In genomic region chr7:125605725-125606139, GRCm38 (mm10) we compare ENCODE assay signal across 18 mouse cellular contexts. TPM values are rescaled to one million over a fixed set of nuclear protein-coding genes. Genes with fewer than 3 reads are reported as not detected.
DNase-seq lines count a peak whose midpoint lies in the region; ATAC-seq and TF ChIP-seq lines count a peak whose summit lies in the region.
"Had no signal": no experiment of that assay in that cellular context is flagged by ENCODE, and none has a peak within 500 bp of the region (broad histone marks: within the 10 kb centered on the region; RNA-seq: fewer than 3 reads in every experiment).

No protein-coding gene starts in this region.

- H3K27me3 ChIP-seq in megakaryocyte, embryonic 14.5 days (replicated peaks): peaks cover 2% of the 10 kb centered on the region
- H3K27me3 ChIP-seq in lung, postnatal 0 days (replicated peaks; ENCODE audit: insufficient read depth, low read length): no peaks in the 10 kb centered on the region
- no peaks in the 10 kb centered on the region for H3K27me3 ChIP-seq in midbrain, embryonic 11.5 days (ENCODE audit: control insufficient read depth, insufficient read depth, low read length)
- H3K27me3 ChIP-seq: embryonic facial prominence, embryonic 12.5 days; forebrain, embryonic 12.5 days; midbrain, embryonic 15.5 days had no signal

- no peak for DNase-seq in lung, postnatal 0 days (ENCODE audit: low spot score)
- DNase-seq in spleen, postnatal 4 days (ENCODE audit: low spot score in 2 of 2): peak; percentile 74 to 85
- DNase-seq in layer of hippocampus, postnatal 10 days (ENCODE audit: low spot score in 2 of 2): no peak
- DNase-seq in midbrain, embryonic 11.5 days (ENCODE audit: low spot score, missing footprints): no peak
- DNase-seq in urinary bladder, postnatal 4 days (ENCODE audit: low spot score in 2 of 2): no peak
- DNase-seq: cerebellum, adult 8-10 months; gastrocnemius, postnatal 25 days; heart, postnatal 10 days; kidney, postnatal 4 days; right cerebral cortex, adult 18-20 months had no signal

- TF ChIP-seq CTCF in lung, postnatal 0 days (IDR thresholded peaks at IDR 0.05): no peak

- peaks cover 49% of the 10 kb centered on the region for H3K36me3 ChIP-seq in megakaryocyte, embryonic 14.5 days (replicated peaks; ENCODE audit: low read length)
- no peaks in the 10 kb centered on the region for H3K36me3 ChIP-seq in lung, postnatal 0 days (ENCODE audit: insufficient read depth, low read length)
- H3K36me3 ChIP-seq in midbrain, embryonic 11.5 days (ENCODE audit: control insufficient read depth, insufficient read depth, low read length): no peaks in the 10 kb centered on the region
- H3K36me3 ChIP-seq: embryonic facial prominence, embryonic 12.5 days; forebrain, embryonic 12.5 days; liver, embryonic 12.5 days; midbrain, embryonic 15.5 days had no signal

- H3K27ac ChIP-seq in lung, postnatal 0 days (ENCODE audit: low read length): no peak overlapping the region
- no peak overlapping the region for H3K27ac ChIP-seq in midbrain, embryonic 11.5 days (ENCODE audit: low read depth, low read length)
- H3K27ac ChIP-seq: embryonic facial prominence, embryonic 12.5 days; forebrain, embryonic 12.5 days; left cerebral cortex, adult 2 months; liver, embryonic 12.5 days; midbrain, embryonic 15.5 days had no signal

- WGBS in lung, postnatal 0 days: 32% methylated on average over 4 of the region's 4 CpGs
- 70% methylated on average over 4 of the region's 4 CpGs for WGBS in midbrain, embryonic 11.5 days

- no peak overlapping the region for H3K9ac ChIP-seq in lung, postnatal 0 days (replicated peaks; ENCODE audit: low read depth)
- no peak overlapping the region for H3K9ac ChIP-seq in midbrain, embryonic 11.5 days (ENCODE audit: low read length)
- H3K9ac ChIP-seq: embryonic facial prominence, embryonic 12.5 days; forebrain, embryonic 12.5 days; liver, embryonic 12.5 days; midbrain, embryonic 15.5 days had no signal

- peaks cover 8% of the 10 kb centered on the region; the same call in 1 of the 2 replicates for H3K9me3 ChIP-seq in megakaryocyte, embryonic 14.5 days
- H3K9me3 ChIP-seq in lung, postnatal 0 days (ENCODE audit: low read length): no peaks in the 10 kb centered on the region
- H3K9me3 ChIP-seq in midbrain, embryonic 11.5 days (ENCODE audit: control insufficient read depth, low read length): no peaks in the 10 kb centered on the region
- H3K9me3 ChIP-seq: forebrain, embryonic 12.5 days; liver, embryonic 12.5 days; midbrain, embryonic 15.5 days had no signal

- ATAC-seq in megakaryocyte, adult 5-6 weeks (ENCODE audit: poor library complexity, severe bottlenecking): no peak
- peak; percentile 12; the same call in 1 of the 2 replicates for ATAC-seq in lung, postnatal 0 days
- no peak for ATAC-seq in midbrain, embryonic 11.5 days (ENCODE audit: low FRiP score)
- ATAC-seq: liver, embryonic 12.5 days; midbrain, embryonic 15.5 days had no signal

- H3K4me2 ChIP-seq in lung, postnatal 0 days (replicated peaks; ENCODE audit: low read depth, low read length): no peak overlapping the region
- no peak overlapping the region for H3K4me2 ChIP-seq in midbrain, embryonic 11.5 days
- H3K4me2 ChIP-seq: embryonic facial prominence, embryonic 12.5 days; forebrain, embryonic 12.5 days; liver, embryonic 12.5 days; midbrain, embryonic 15.5 days had no signal

- TF ChIP-seq EP300 in lung, postnatal 0 days (IDR thresholded peaks at IDR 0.05): no peak

- H3K4me1 ChIP-seq in megakaryocyte, embryonic 14.5 days: peaks cover 76% of the 10 kb centered on the region
- 0 out of 2 replicates have a peak, but pooled peaks cover 3% of the 10 kb centered on the region for H3K4me1 ChIP-seq in lung, postnatal 0 days (ENCODE audit: insufficient read depth, low read depth, low read length)
- no peaks in the 10 kb centered on the region for H3K4me1 ChIP-seq in midbrain, embryonic 11.5 days (ENCODE audit: control insufficient read depth, insufficient read depth, low read length)
- H3K4me1 ChIP-seq: embryonic facial prominence, embryonic 12.5 days; forebrain, embryonic 12.5 days; midbrain, embryonic 15.5 days had no signal

- peak overlapping the region; percentile 89 for H3K4me3 ChIP-seq in megakaryocyte, embryonic 14.5 days (replicated peaks)
- H3K4me3 ChIP-seq in lung, postnatal 0 days (ENCODE audit: low read depth, low read length): no peak overlapping the region
- H3K4me3 ChIP-seq in midbrain, embryonic 11.5 days (ENCODE audit: low read depth, low read length): no peak overlapping the region
- H3K4me3 ChIP-seq: embryonic facial prominence, embryonic 12.5 days; forebrain, embryonic 12.5 days; left cerebral cortex, adult 2 months; liver, embryonic 12.5 days; midbrain, embryonic 15.5 days had no signal

RNA-seq across cellular contexts. Expression of gene Il21r, which starts 2.5 kb away (rescaled TPM):
- polyA plus RNA-seq in megakaryocyte, embryonic 14.5 days (2012; ENCODE audit: insufficient read depth, low replicate concordance): 19.8 and 124 TPM in 2 replicates
- total RNA-seq in megakaryocyte, adult 5-6 weeks (2015): 0.62 and 0.83 TPM in 2 replicates
- total RNA-seq in megakaryocyte, adult 5-6 weeks (2017): 1.8 and 2.2 TPM in 2 replicates
- 0.38 and 0.65 TPM in 2 replicates for polyA plus RNA-seq in lung, postnatal 0 days (2015; fragmentation: Nextera tagmentation; extraction: Ambion mirVana)
- 1 to 10 TPM in 1 of 2 experiments, under 1 TPM in 1; 0.60 to 1.1 TPM for total RNA-seq in layer of hippocampus, postnatal 10 days (2021)
- 0.36 and 0.43 TPM in 2 replicates for polyA plus RNA-seq in midbrain, embryonic 11.5 days (2014; fragmentation: Nextera tagmentation; extraction: Ambion mirVana)
- polyA plus RNA-seq: neural tube, embryonic 14.5 days had no signal

RNA-seq across cellular contexts. Expression of gene Il4ra, which starts 53.8 kb away (rescaled TPM):
- 18.5 and 31.9 TPM in 2 replicates for polyA plus RNA-seq in megakaryocyte, embryonic 14.5 days (2012; ENCODE audit: insufficient read depth, low replicate concordance)
- total RNA-seq in megakaryocyte, adult 5-6 weeks (2015): 11.9 and 15.9 TPM in 2 replicates
- total RNA-seq in megakaryocyte, adult 5-6 weeks (2017): 29.8 and 31.7 TPM in 2 replicates
- polyA plus RNA-seq in lung, postnatal 0 days (2015; fragmentation: Nextera tagmentation; extraction: Ambion mirVana): 29.7 and 31.8 TPM in 2 replicates
- 1 to 10 TPM; 4.0 to 8.3 TPM for total RNA-seq in layer of hippocampus, postnatal 10 days (2021)
- polyA plus RNA-seq in midbrain, embryonic 11.5 days (2014; fragmentation: Nextera tagmentation; extraction: Ambion mirVana): 2.6 and 3.5 TPM in 2 replicates

Comparison
In these comparisons a context has a peak if more than half of its experiments do, and no peak if none do; other contexts are left out.
1. DNase-seq: peak in spleen, postnatal 4 days (2 of 2); none in lung, postnatal 0 days (single experiment), layer of hippocampus, postnatal 10 days (0 of 2), midbrain, embryonic 11.5 days (single experiment) and urinary bladder, postnatal 4 days (0 of 2).
2. RNA of gene Il21r, which starts 2.5 kb away (polyA plus RNA-seq): 19.8 to 124 TPM in megakaryocyte, embryonic 14.5 days; 0.38 to 0.65 TPM in lung, postnatal 0 days and 0.36 to 0.43 TPM in midbrain, embryonic 11.5 days; every median in the first group is over 10 times any median in the second.